Mouse (Mus musculus) kidney, postnatal 4 days (tissue): ENCODE measurements at regions not wholly inside any gene's neighbourhood (a gene's known extent, or its start where the extent isn't known, plus 50 kb on each side); places are given as distances from the start of the nearest gene placed in this dataset.

ENCODE experiments used
- DNase-seq, 2 experiments: peaks; one replicate each; pipeline ENCODE4 v3.0.0; 2021; ENCODE audit warnings: mixed read lengths in 2 of 2

GRCm38 (mm10) chr10:117896911-117897643 is 51.2 kb upstream of the Rap1b start:
- peak; percentile 11 to 27 for DNase-seq

GRCm38 (mm10) chr10:117897766-117898165 is 51.9 kb upstream of the Rap1b start:
- DNase-seq: no peak

GRCm38 (mm10) chr10:117898391-117898790 is 52.6 kb upstream of the Rap1b start:
- DNase-seq: no peak

GRCm38 (mm10) chr10:117899410-117899935 is 53.6 kb upstream of the Rap1b start:
- peak; percentile 7 to 27 for DNase-seq

- peak; percentile 80 to 83 for DNase-seq
Observed at GRCm38 (mm10) chr10:117905666-117906266, 59.9 kb upstream of the Rap1b start.

GRCm38 (mm10) chr10:117906267-117906811 is 60.5 kb upstream of the Rap1b start:
- peak; percentile 72 to 81 for DNase-seq

GRCm38 (mm10) chr10:117908079-117908675 is 62.3 kb upstream of the Rap1b start:
- no peak for DNase-seq

GRCm38 (mm10) chr10:117909155-117909554 is 63.3 kb upstream of the Rap1b start:
- DNase-seq: no peak

GRCm38 (mm10) chr10:117909811-117910239 is 64.0 kb upstream of the Rap1b start:
- no peak for DNase-seq

GRCm38 (mm10) chr10:117910426-117910825 is 64.6 kb upstream of the Rap1b start:
- DNase-seq: no peak

- no peak for DNase-seq
Observed at GRCm38 (mm10) chr10:117915011-117915735, 69.3 kb upstream of the Rap1b start.

- DNase-seq: peak in 1 of 2 experiments; percentile 13
Observed at GRCm38 (mm10) chr10:117916280-117916679, 70.4 kb upstream of the Rap1b start.

GRCm38 (mm10) chr10:117917870-117918269 is 72.0 kb upstream of the Rap1b start:
- no peak for DNase-seq

GRCm38 (mm10) chr10:117918616-117919015 is 72.8 kb upstream of the Rap1b start:
- no peak for DNase-seq

GRCm38 (mm10) chr10:117919186-117919941 is 73.5 kb upstream of the Rap1b start:
- DNase-seq: no peak

- no peak for DNase-seq
Observed at GRCm38 (mm10) chr10:117925186-117925585, 79.4 kb upstream of the Rap1b start.

- peak; percentile 47 to 57 for DNase-seq
Observed at GRCm38 (mm10) chr10:117925611-117926555, 80.0 kb upstream of the Rap1b start.

- no peak for DNase-seq
Observed at GRCm38 (mm10) chr10:117928998-117929397, 83.2 kb upstream of the Rap1b start.

- no peak for DNase-seq
Observed at GRCm38 (mm10) chr10:117934797-117935196, 89.0 kb upstream of the Rap1b start.

- no peak for DNase-seq
Observed at GRCm38 (mm10) chr10:117938717-117939116, 92.9 kb upstream of the Rap1b start.
